Mouse (Mus musculus): ENCODE measurements around the gene Pogz.
A peak's percentile ranks its signal among the peaks of the same experiment; 100 is the strongest.

Gene Pogz

DNA sequence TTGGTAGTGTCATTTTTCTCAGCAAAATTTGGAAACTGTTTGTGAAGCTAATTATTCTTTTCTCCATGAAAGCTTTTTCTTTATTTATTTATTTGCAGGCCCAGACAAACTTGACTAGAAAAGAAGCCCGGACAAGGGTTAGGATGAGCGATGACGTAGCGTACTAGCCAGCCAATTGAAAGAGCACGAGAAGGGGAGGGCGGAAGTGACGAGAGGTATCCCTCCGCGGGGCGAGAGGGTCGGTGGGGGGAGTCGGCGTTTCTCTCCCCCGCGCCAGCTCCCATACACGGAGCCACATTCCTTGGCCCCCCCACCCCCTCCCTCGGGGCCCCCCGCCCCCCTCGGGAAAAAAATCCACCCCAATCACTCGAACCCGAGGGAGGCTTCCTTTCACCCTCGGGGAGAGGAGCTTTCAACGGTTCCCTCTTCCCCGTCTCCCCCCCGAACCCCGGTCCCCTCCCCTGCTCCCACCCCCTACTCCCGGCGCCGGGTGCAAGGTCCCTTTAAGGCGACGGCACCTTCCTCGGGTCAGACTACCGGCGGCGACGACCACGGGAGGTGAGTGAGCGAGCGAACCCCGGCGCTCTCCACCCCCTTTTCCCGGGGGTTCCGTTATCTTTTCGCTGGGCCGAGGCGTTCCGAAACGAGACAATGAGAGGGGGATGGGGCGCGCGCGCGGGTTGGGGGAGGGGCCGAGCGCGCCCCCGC lies at the start of gene Pogz:
Pogz (plus strand) TSS at position 385 of the 708 bp plus-strand sequence.
- DNase-seq (ENCODE audit: low spot score): peak; percentile 96

- DNase-seq (ENCODE audit: low spot score): no peak
Observed at GRCm38 (mm10) chr3:94789071-94789470, 48.3 kb upstream of the Pogz start.

GRCm38 (mm10) chr3:94789516-94789915 lies 47.9 kb upstream of the Pogz start:
- no peak for DNase-seq (ENCODE audit: low spot score)

DNA sequence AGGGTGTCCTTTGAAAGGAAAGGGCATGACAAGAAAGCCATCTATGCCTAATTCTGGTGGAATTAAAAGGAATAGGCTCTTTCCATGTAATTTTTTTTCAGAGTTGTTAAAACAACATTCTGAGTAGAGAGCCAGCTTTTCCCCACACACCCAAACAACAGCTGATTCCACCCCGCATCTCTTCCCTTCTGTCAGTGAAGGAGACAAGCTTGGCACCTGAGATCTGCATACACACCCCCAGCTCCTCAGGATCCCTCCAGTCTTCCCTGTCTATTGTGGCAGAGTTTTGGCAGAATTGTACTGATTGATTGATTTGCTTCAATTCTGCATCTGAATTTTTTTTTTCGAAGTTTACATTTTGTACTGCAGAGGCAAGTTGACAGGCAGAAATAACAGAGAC lies 45.1 kb upstream of the Pogz start:
- no peak for DNase-seq (ENCODE audit: low spot score)

- DNase-seq (ENCODE audit: low spot score): no peak
Observed at GRCm38 (mm10) chr3:94793672-94794071, 43.7 kb upstream of the Pogz start.

GRCm38 (mm10) chr3:94794359-94794758 lies 43.0 kb upstream of the Pogz start:
- no peak for DNase-seq (ENCODE audit: low spot score)

DNA sequence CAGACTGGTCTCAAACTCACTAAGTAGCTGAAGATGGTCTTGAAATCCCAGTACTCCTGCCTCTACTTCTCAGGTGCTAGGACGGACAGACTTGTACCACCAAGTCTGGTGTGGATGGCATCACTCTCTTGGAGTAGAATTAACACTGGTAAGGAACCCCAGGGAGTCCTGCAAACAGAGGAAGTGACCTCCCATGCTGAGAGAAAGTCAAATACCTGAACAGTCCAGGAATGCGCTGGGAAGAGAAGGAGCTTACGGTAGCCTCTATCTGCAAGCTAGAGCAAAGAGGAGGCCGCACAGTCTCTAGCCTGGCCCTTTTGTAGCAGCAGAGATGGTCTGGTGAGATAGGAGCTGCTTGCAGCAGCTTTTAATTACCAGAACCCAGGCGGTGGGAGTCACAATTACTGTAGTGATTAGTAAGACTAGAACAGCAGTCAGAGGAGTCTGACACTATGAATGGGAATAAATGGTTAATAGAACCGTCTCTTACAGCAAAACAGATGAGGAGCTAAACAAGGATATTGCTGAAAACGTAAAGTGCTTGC lies 41.7 kb upstream of the Pogz start:
- DNase-seq (ENCODE audit: low spot score): no peak

GRCm38 (mm10) chr3:94796181-94796580 lies 41.2 kb upstream of the Pogz start:
- DNase-seq (ENCODE audit: low spot score): no peak

- peak; percentile 33 for DNase-seq (ENCODE audit: low spot score)
Observed at GRCm38 (mm10) chr3:94804146-94804545, 33.2 kb upstream of the Pogz start.

- no peak for DNase-seq (ENCODE audit: low spot score)
Observed at GRCm38 (mm10) chr3:94804976-94805375, 32.4 kb upstream of the Pogz start.

- DNase-seq (ENCODE audit: low spot score): no peak
Observed at GRCm38 (mm10) chr3:94808296-94808695, 29.1 kb upstream of the Pogz start.

GRCm38 (mm10) chr3:94811628-94812027 lies 25.7 kb upstream of the Pogz start:
- peak; percentile 24 for DNase-seq (ENCODE audit: low spot score)

GRCm38 (mm10) chr3:94813651-94814050 lies 23.7 kb upstream of the Pogz start:
- peak; percentile 10 for DNase-seq (ENCODE audit: low spot score)

GRCm38 (mm10) chr3:94814063-94814462 lies 23.3 kb upstream of the Pogz start:
- no peak for DNase-seq (ENCODE audit: low spot score)

DNA sequence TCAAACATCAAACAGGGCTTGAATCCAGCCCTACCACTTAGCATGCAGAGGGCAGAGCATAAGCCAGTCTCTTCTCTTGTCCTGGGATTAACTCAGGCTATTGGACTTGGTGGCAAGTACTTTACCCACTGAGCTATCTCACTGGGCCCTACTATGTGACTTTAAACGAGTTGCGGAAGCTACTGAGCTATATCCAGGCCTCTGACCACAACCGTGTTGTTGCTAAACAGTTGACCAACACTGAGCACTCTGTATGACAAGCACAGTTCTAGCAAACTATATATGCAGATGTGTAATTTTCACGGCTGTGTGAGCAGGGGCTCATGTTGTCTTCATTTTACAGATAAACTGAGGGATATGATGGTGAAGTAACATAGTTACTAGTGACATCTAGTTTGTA lies 22.7 kb upstream of the Pogz start:
- DNase-seq (ENCODE audit: low spot score): no peak

DNA sequence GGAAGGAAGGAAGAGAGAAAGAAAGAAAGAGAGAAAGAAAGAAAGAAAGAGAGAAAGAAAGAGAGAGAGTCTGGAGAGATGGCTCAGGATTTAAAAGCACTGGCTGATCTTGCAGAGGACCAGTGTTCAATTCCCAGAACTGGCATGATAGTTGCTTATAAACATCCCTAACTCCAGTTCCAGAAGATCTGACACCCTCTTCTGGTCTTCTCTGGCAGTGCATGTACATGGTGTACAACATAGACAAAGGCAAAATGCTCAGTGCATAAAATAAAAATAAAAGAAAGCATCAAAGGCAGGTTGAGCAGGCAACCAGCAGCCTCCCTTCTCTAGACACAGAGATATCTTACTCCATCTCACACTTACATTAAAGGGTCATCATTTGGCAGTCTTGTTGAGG lies 21.8 kb upstream of the Pogz start:
- no peak for DNase-seq (ENCODE audit: low spot score)

DNA sequence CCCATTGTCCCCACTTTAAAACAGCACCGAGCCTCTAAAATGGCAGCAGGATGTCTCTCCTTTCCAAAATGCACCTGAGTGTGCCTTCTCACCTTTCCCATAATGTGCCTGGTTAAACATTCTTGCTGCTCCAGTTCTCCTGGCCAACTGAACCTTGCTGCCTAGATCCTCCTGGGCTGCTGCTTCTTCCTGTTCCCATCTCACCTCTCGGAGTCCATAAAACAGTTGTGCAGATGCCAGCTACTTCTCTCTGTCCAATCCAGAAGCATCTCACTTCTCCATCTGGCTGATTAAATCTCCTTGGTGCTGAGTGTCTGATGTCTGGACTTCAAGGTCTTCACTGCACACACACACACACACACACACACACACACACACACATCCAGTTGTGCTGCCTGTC lies 19.6 kb upstream of the Pogz start:
- DNase-seq (ENCODE audit: low spot score): no peak

- DNase-seq (ENCODE audit: low spot score): no peak
Observed at GRCm38 (mm10) chr3:94819452-94820425, 17.6 kb upstream of the Pogz start.

DNA sequence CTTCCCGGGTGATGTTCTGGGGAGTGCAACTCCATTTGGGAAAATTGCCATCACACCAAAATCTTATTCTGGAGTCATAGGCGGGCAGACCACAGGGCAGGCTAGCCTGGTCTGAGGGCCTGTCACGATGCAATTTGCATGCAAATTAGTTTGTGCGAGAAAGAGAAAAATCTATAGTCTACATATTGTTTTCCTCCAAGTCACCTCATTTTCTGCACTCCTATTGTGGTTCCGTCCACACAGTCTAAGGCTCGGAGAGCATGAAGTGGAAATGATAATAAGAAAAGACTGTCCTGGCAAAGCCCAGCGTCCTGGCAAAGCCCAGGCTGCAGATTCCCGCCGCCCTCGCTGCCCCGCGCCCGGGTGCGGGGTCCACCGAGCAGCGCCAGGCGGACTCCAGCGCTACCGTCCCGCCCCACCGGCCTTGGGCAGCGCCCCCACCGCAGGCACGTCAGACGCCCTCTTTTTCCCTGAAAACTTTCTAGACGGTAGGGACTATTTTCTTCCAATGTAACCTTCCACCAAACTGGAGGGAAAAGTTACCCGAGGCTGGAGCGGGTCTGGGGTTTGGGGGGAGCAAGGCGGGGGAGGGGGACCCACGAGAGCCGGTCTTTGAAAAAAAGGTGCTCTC lies 16.2 kb upstream of the Pogz start:
- DNase-seq (ENCODE audit: low spot score): peak; percentile 33

DNA sequence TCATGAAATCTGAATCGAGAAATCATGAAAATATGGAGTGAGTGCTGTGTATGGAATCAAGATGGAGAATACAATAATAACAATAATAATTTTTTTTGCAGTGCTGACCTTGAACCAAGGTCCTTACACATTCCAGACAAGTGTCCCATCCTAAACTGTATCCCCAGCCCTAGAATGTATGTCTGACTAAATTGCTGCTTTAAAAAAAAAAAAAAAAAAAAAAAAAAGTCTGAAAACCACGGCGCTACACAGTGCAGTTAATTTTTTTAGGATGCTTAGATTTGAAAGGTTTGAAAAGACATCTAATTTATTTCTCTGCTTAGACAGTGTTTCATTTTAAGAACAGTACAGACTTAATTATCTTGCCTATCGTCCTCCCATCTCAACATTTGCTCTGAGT lies 15.3 kb upstream of the Pogz start:
- no peak for DNase-seq (ENCODE audit: low spot score)

- DNase-seq (ENCODE audit: low spot score): no peak
Observed at GRCm38 (mm10) chr3:94824110-94824509, 13.3 kb upstream of the Pogz start.

DNA sequence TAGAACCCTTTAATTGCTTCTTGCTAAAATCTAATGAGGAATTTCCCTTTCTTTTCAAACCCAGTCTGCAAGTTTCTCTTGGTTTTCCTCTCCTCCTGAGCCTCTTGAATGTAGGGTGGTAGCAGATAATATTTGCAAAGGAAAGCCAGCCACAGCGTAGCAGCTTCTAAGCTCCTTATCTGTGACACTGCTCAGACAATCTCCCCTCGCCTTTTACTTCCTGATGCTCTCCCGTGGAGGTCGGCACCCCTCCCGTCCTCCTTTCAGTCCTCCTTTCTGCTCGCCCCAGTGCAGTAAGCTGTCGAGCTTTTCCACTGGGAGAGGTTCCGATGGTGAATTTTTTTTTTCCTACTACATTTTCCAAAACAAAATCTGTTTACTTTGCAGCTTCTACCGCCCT lies 5.3 kb upstream of the Pogz start:
- no peak for DNase-seq (ENCODE audit: low spot score)

Data from urinary bladder, postnatal 14 days (tissue).